Mouse (Mus musculus): ENCODE measurements around the gene Jph2. TPM values are rescaled to one million over a fixed set of nuclear protein-coding genes. Genes with fewer than 3 reads are reported as not detected.

Gene Jph2
- polyA plus RNA-seq, 2 experiments: 2.6 to 8.2 TPM

DNA sequence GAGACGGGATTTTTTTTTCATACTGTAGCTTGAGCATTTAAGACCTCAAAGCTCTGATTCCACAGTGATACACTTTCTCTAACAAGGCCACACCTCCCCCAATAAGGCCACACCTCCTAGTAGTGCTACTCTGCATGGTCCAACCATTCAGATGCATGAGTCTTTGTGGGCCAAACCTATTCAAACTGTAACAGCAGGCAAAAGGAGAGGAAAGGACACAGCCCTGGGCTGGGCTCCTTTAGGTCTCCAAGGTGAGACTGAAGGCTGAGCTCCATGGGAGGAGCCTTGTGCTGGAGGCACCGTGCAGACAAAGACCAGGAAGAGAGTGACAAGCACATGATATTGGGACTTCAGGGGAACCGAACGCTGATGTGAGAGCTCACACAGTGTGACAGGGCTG, 80.5 kb downstream of the Jph2 start:
- no peak overlapping the region for H3K4me3 ChIP-seq (replicated peaks; ENCODE audit: low read length)
- 86% methylated on average over 4 of the region's 4 CpGs for WGBS
- no peak for ATAC-seq (ENCODE audit: low FRiP score, low read depth)
- H3K4me2 ChIP-seq (replicated peaks; ENCODE audit: low read depth, low read length, severe bottlenecking): no peak overlapping the region
- no peaks in the 10 kb centered on the region for H3K9me3 ChIP-seq (ENCODE audit: control insufficient read depth, low read length)
- H3K36me3 ChIP-seq (ENCODE audit: control insufficient read depth, insufficient read depth, low read length): no peaks in the 10 kb centered on the region
- no peak for DNase-seq (ENCODE audit: low spot score)
- no peak for TF ChIP-seq POLR2A (IDR thresholded peaks at IDR 0.05; ENCODE audit: borderline replicate concordance, extremely low read depth, insufficient read depth, insufficient read length)
- no peaks in the 10 kb centered on the region for H3K27me3 ChIP-seq (ENCODE audit: control insufficient read depth, insufficient read depth, low read length)
- no peak overlapping the region for H3K9ac ChIP-seq (ENCODE audit: low read depth, low read length, severe bottlenecking)
- no peaks in the 10 kb centered on the region for H3K4me1 ChIP-seq (ENCODE audit: control insufficient read depth, insufficient read depth, low read length)
- no peak overlapping the region for H3K27ac ChIP-seq (replicated peaks; ENCODE audit: low read depth, low read length)

DNA sequence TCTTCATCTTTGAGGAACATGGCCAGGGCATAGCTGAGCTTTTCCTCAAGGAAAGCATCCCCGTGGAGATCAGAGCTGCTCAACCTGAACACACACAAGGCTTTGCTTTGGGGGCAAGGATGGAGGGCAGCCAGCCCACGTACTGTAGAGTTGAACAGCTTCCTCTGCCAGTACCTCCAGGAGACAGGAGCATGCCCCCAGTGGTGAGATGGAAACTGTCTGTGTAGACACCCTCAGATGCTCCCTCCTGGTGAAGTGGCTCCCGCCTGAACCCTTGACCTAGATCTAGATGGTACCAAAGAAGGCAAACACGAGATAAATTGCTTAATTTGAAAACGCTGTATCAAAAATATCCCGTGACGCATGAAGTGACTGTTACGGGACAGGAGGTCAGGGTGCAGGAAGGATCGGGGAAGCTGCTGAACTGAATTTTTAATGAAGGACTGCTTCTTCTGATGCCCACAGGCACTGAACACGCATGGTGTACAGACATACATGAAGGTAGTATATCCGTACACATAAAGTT, 87.6 kb downstream of the Jph2 start:
- no peaks in the 10 kb centered on the region for H3K4me1 ChIP-seq (ENCODE audit: control insufficient read depth, insufficient read depth, low read length)
- no peak overlapping the region for H3K27ac ChIP-seq (replicated peaks; ENCODE audit: low read depth, low read length)
- no peak for DNase-seq (ENCODE audit: low spot score)
- no peaks in the 10 kb centered on the region for H3K9me3 ChIP-seq (ENCODE audit: control insufficient read depth, low read length)
- ATAC-seq (ENCODE audit: low FRiP score, low read depth): no peak
- no peaks in the 10 kb centered on the region for H3K27me3 ChIP-seq (ENCODE audit: control insufficient read depth, insufficient read depth, low read length)
- whole genome bisulfite sequencing: 75% methylated on average over 11 of the region's 11 CpGs
- no peak overlapping the region for H3K9ac ChIP-seq (ENCODE audit: low read depth, low read length, severe bottlenecking)
- TF ChIP-seq POLR2A (IDR thresholded peaks at IDR 0.05; ENCODE audit: borderline replicate concordance, extremely low read depth, insufficient read depth, insufficient read length): no peak
- no peaks in the 10 kb centered on the region for H3K36me3 ChIP-seq (ENCODE audit: control insufficient read depth, insufficient read depth, low read length)
- no peak overlapping the region for H3K4me2 ChIP-seq (replicated peaks; ENCODE audit: low read depth, low read length, severe bottlenecking)
- H3K4me3 ChIP-seq (replicated peaks; ENCODE audit: low read length): no peak overlapping the region

GRCm38 (mm10) chr2:163309376-163309775, 88.4 kb downstream of the Jph2 start:
- Histone ChIP-seq H3K9me3 (ENCODE audit: control insufficient read depth, low read length) (no peaks in the 10 kb centered on the region), H3K9ac (ENCODE audit: low read depth, low read length, severe bottlenecking) (no peak overlapping the region), H3K4me1 (ENCODE audit: control insufficient read depth, insufficient read depth, low read length) (no peaks in the 10 kb centered on the region), H3K27ac (replicated peaks; ENCODE audit: low read depth, low read length) (no peak overlapping the region), H3K27me3 (ENCODE audit: control insufficient read depth, insufficient read depth, low read length) (no peaks in the 10 kb centered on the region), H3K36me3 (ENCODE audit: control insufficient read depth, insufficient read depth, low read length) (no peaks in the 10 kb centered on the region), H3K4me3 (replicated peaks; ENCODE audit: low read length) (no peak overlapping the region), H3K4me2 (replicated peaks; ENCODE audit: low read depth, low read length, severe bottlenecking) (no peak overlapping the region)
- DNase-seq (ENCODE audit: low spot score) (no peak), ATAC-seq (ENCODE audit: low FRiP score, low read depth) (no peak)
- TF ChIP-seq POLR2A (IDR thresholded peaks at IDR 0.05; ENCODE audit: borderline replicate concordance, extremely low read depth, insufficient read depth, insufficient read length): no peak
- 93% methylated on average over 17 of the region's 17 CpGs for WGBS

- Histone ChIP-seq H3K4me1 (ENCODE audit: control insufficient read depth, insufficient read depth, low read length) (peaks cover 15% of the 10 kb centered on the region), H3K4me3 (replicated peaks; ENCODE audit: low read length) (no peak overlapping the region), H3K9ac (ENCODE audit: low read depth, low read length, severe bottlenecking) (no peak overlapping the region), H3K27me3 (ENCODE audit: control insufficient read depth, insufficient read depth, low read length) (0 out of 2 replicates have a peak, but pooled peaks cover 4% of the 10 kb centered on the region), H3K4me2 (replicated peaks; ENCODE audit: low read depth, low read length, severe bottlenecking) (no peak overlapping the region), H3K9me3 (ENCODE audit: control insufficient read depth, low read length) (no peaks in the 10 kb centered on the region), H3K36me3 (ENCODE audit: control insufficient read depth, insufficient read depth, low read length) (no peaks in the 10 kb centered on the region), H3K27ac (replicated peaks; ENCODE audit: low read depth, low read length) (no peak overlapping the region)
- DNase-seq (ENCODE audit: low spot score) (no peak), ATAC-seq (ENCODE audit: low FRiP score, low read depth) (no peak)
- 21% methylated on average over 9 of the region's 9 CpGs for WGBS
- no peak for TF ChIP-seq POLR2A (IDR thresholded peaks at IDR 0.05; ENCODE audit: borderline replicate concordance, extremely low read depth, insufficient read depth, insufficient read length)
Measured at GRCm38 (mm10) chr2:163303037-163303436, 94.8 kb downstream of the Jph2 start.

GRCm38 (mm10) chr2:163301641-163302040, 96.2 kb downstream of the Jph2 start:
- DNase-seq (ENCODE audit: low spot score): no peak
- Histone ChIP-seq H3K4me3 (replicated peaks; ENCODE audit: low read length) (no peak overlapping the region), H3K36me3 (ENCODE audit: control insufficient read depth, insufficient read depth, low read length) (no peaks in the 10 kb centered on the region), H3K4me1 (ENCODE audit: control insufficient read depth, insufficient read depth, low read length) (peaks cover 15% of the 10 kb centered on the region), H3K4me2 (replicated peaks; ENCODE audit: low read depth, low read length, severe bottlenecking) (no peak overlapping the region), H3K27ac (replicated peaks; ENCODE audit: low read depth, low read length) (no peak overlapping the region), H3K9ac (ENCODE audit: low read depth, low read length, severe bottlenecking) (no peak overlapping the region), H3K9me3 (ENCODE audit: control insufficient read depth, low read length) (no peaks in the 10 kb centered on the region), H3K27me3 (ENCODE audit: control insufficient read depth, insufficient read depth, low read length) (0 out of 2 replicates have a peak, but pooled peaks cover 4% of the 10 kb centered on the region)
- WGBS: 48% methylated on average over 5 of the region's 5 CpGs
- no peak for TF ChIP-seq POLR2A (IDR thresholded peaks at IDR 0.05; ENCODE audit: borderline replicate concordance, extremely low read depth, insufficient read depth, insufficient read length)
- no peak for ATAC-seq (ENCODE audit: low FRiP score, low read depth)

Data from limb, embryonic 14.5 days (tissue).